Mouse (Mus musculus): ENCODE measurements around the gene Ssxb9. TPM values are rescaled to one million over a fixed set of nuclear protein-coding genes. Genes with fewer than 3 reads are reported as not detected.
"Not testable (repeated sequence)": the region's sequence is repeated elsewhere in the genome, so short reads cannot be mapped to it uniquely, and the experiment has no call there.

Gene Ssxb9
- not detected in 2 replicates for polyA plus RNA-seq (2015; fragmentation: Nextera tagmentation; extraction: Ambion mirVana)

GRCm38 (mm10) chrX:8366678-8367077 lies at the start of gene Ssxb9:
Gene Ssxb9, plus strand, starts transcription at chrX:8366978.
- H3K4me2 ChIP-seq (replicated peaks); H3K4me3 ChIP-seq; H3K9ac ChIP-seq (replicated peaks); H3K4me1 ChIP-seq; H3K27ac ChIP-seq (replicated peaks); H3K9me3 ChIP-seq; ATAC-seq (replicated peaks); H3K36me3 ChIP-seq; H3K27me3 ChIP-seq: not testable (repeated sequence)
- 28% methylated on average over 1 of the region's 1 CpGs for WGBS

- Histone ChIP-seq H3K4me3 (no peak within 1 kb of the TSS), H3K27me3 (no peaks in the 10 kb centered on the region), H3K4me2 (replicated peaks) (no peak within 1 kb of the TSS), H3K9ac (replicated peaks) (no peak within 1 kb of the TSS), H3K4me1 (no peaks in the 10 kb centered on the region), H3K27ac (replicated peaks) (no peak within 1 kb of the TSS), H3K9me3 (peaks cover 6% of the 10 kb centered on the region; the same call in 1 of the 2 replicates), H3K36me3 (no peaks in the 10 kb centered on the region)
- ATAC-seq (replicated peaks): no peak
- WGBS: 54% methylated on average over 2 of the region's 2 CpGs
Observed at GRCm38 (mm10) chrX:8327124-8327523, 39.7 kb upstream of the Ssxb9 start, which contains the start of gene Ssxb10. Gene Ssxb10, plus strand, starts transcription at chrX:8327424.

- not testable (repeated sequence) for H3K27me3 ChIP-seq; H3K9ac ChIP-seq (replicated peaks); H3K36me3 ChIP-seq; H3K4me3 ChIP-seq; H3K9me3 ChIP-seq; H3K4me1 ChIP-seq; ATAC-seq (replicated peaks); H3K4me2 ChIP-seq (replicated peaks); H3K27ac ChIP-seq (replicated peaks)
- WGBS: 38% methylated on average over 1 of the region's 1 CpGs
Observed at GRCm38 (mm10) chrX:8413005-8413404, 46.2 kb downstream of the Ssxb9 start, which contains the start of gene Ssxb1. Gene Ssxb1, plus strand, starts transcription at chrX:8413305.

Other genes starting within 250 kb of the Ssxb9 start
- 52.0 and 53.0 TPM in 2 replicates for gene Wdr13, start 234.1 kb upstream of the Ssxb9 start, polyA plus RNA-seq (2015; fragmentation: Nextera tagmentation; extraction: Ambion mirVana)
- gene Rbm3, start 221.1 kb upstream of the Ssxb9 start, polyA plus RNA-seq (2015; fragmentation: Nextera tagmentation; extraction: Ambion mirVana): 381 and 393 TPM in 2 replicates
- gene Tbc1d25, start 190.8 kb upstream of the Ssxb9 start, polyA plus RNA-seq (2015; fragmentation: Nextera tagmentation; extraction: Ambion mirVana): 24.9 and 25.3 TPM in 2 replicates
- 21.7 and 24.0 TPM in 2 replicates for gene Ebp, start 173.5 kb upstream of the Ssxb9 start, polyA plus RNA-seq (2015; fragmentation: Nextera tagmentation; extraction: Ambion mirVana)
- gene Porcn, start 160.5 kb upstream of the Ssxb9 start, polyA plus RNA-seq (2015; fragmentation: Nextera tagmentation; extraction: Ambion mirVana): 39.5 and 43.5 TPM in 2 replicates
- 51.1 and 54.3 TPM in 2 replicates for gene Ftsj1, start 114.6 kb upstream of the Ssxb9 start, polyA plus RNA-seq (2015; fragmentation: Nextera tagmentation; extraction: Ambion mirVana)
- gene Slc38a5, start 95.8 kb upstream of the Ssxb9 start, polyA plus RNA-seq (2015; fragmentation: Nextera tagmentation; extraction: Ambion mirVana): 34.3 and 38.1 TPM in 2 replicates
- gene Ssxb10, start 39.6 kb upstream of the Ssxb9 start, polyA plus RNA-seq (2015; fragmentation: Nextera tagmentation; extraction: Ambion mirVana): not detected in 2 replicates
- gene Ssxb1, start 46.3 kb downstream of the Ssxb9 start, polyA plus RNA-seq (2015; fragmentation: Nextera tagmentation; extraction: Ambion mirVana): not detected in 2 replicates
- gene Ssxb2, start 94.7 kb downstream of the Ssxb9 start, polyA plus RNA-seq (2015; fragmentation: Nextera tagmentation; extraction: Ambion mirVana): not detected in 2 replicates
- gene Gm14459, start 158.0 kb downstream of the Ssxb9 start, polyA plus RNA-seq (2015; fragmentation: Nextera tagmentation; extraction: Ambion mirVana): not detected in 2 replicates
- not detected in 2 replicates for gene Ssxb6, start 181.3 kb downstream of the Ssxb9 start, polyA plus RNA-seq (2015; fragmentation: Nextera tagmentation; extraction: Ambion mirVana)
- not detected in 2 replicates for gene Ssxb3, start 224.8 kb downstream of the Ssxb9 start, polyA plus RNA-seq (2015; fragmentation: Nextera tagmentation; extraction: Ambion mirVana)

Measured in forebrain, embryonic 15.5 days (tissue).